Mouse (Mus musculus): ENCODE measurements at regions not wholly inside any gene's neighbourhood (a gene's known extent, or its start where the extent isn't known, plus 50 kb on each side); places are given as distances from the start of the nearest gene placed in this dataset.
A peak's percentile ranks its signal among the peaks of the same experiment; 100 is the strongest.

DNA sequence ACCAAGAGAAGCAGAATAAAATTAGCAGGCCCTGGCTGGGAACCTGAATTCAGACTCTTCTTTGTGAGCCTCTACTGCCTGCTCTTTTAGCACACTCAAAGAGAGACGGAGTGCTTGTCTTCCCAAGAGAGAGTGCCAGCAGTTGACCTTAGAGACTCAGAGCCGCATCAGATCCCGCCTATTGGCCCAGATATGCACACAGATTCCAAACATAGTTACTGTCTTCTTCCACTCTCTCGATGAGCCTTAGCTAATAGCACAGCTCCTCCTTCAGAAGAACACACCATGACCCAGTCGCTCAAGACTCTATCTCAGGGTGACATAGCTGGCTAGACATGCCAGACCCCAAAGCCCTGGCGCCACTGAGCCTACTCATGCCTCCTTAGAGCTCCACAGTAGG is 139.8 kb downstream of the Fgf18 start:
- intact Hi-C loops (cut with DNase I), result no loop called here
- no peak for DNase-seq (ENCODE audit: extremely low spot score in 1 of 2, low spot score in 2 of 2)
- TF ChIP-seq CTCF (IDR thresholded peaks at IDR 0.05), result no peak
- no peak overlapping the region for H3K4me3 ChIP-seq
- H3K27ac ChIP-seq, result no peak overlapping the region

GRCm38 (mm10) chr11:33005183-33005582 is 142.0 kb downstream of the Fgf18 start:
- no peak for DNase-seq (ENCODE audit: extremely low spot score in 1 of 2, low spot score in 2 of 2)
- TF ChIP-seq CTCF (IDR thresholded peaks at IDR 0.05), result no peak
- Histone ChIP-seq H3K27ac (no peak overlapping the region), H3K4me3 (no peak overlapping the region)
- intact Hi-C loops (cut with DNase I), result no loop called here

GRCm38 (mm10) chr11:33004603-33005002 is 142.6 kb downstream of the Fgf18 start:
- intact Hi-C loops (cut with DNase I), result loop anchor here (5.0 kb wide), 1 partner anchor 83 kb away; no protein-coding TSS in a partner anchor
- no peak for DNase-seq (ENCODE audit: extremely low spot score in 1 of 2, low spot score in 2 of 2)
- Histone ChIP-seq H3K27ac (no peak overlapping the region), H3K4me3 (no peak overlapping the region)
- TF ChIP-seq CTCF (IDR thresholded peaks at IDR 0.05), result no peak

DNA sequence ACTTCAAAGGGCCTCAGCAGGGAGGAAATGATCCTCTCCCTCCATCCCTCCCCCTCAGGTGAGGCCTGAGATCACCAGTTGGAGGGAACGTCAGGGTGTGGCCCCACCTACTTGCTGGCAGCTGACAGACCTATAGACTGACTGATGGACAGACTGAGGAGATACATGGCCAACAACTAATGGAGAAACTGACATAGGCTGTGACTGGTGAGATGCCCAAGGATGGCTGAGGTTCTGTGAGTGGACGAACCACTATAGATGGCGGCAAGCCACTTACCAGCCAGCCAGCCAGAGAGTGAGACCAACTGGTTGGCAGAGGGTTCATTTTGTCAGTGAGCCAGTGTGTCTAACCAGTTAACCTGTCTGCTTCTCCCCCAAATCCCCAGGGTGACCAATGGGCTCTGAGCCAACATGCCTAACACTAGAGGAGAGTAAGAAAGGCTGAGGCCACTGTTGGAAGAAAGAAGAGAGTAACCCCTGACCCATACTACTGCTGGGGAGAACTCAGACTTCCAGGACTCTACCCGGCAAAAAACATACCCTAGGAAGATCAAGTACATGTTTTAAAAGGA is 147.4 kb downstream of the Fgf18 start:
- DNase-seq (ENCODE audit: extremely low spot score in 1 of 2, low spot score in 2 of 2), result no peak
- intact Hi-C loops (cut with DNase I), result loop anchor here (5.0 kb wide), 1 partner anchor 88 kb away; no protein-coding TSS in a partner anchor
- no peak for TF ChIP-seq CTCF (IDR thresholded peaks at IDR 0.05)
- H3K27ac ChIP-seq, result no peak overlapping the region
- no peak overlapping the region for H3K4me3 ChIP-seq

DNA sequence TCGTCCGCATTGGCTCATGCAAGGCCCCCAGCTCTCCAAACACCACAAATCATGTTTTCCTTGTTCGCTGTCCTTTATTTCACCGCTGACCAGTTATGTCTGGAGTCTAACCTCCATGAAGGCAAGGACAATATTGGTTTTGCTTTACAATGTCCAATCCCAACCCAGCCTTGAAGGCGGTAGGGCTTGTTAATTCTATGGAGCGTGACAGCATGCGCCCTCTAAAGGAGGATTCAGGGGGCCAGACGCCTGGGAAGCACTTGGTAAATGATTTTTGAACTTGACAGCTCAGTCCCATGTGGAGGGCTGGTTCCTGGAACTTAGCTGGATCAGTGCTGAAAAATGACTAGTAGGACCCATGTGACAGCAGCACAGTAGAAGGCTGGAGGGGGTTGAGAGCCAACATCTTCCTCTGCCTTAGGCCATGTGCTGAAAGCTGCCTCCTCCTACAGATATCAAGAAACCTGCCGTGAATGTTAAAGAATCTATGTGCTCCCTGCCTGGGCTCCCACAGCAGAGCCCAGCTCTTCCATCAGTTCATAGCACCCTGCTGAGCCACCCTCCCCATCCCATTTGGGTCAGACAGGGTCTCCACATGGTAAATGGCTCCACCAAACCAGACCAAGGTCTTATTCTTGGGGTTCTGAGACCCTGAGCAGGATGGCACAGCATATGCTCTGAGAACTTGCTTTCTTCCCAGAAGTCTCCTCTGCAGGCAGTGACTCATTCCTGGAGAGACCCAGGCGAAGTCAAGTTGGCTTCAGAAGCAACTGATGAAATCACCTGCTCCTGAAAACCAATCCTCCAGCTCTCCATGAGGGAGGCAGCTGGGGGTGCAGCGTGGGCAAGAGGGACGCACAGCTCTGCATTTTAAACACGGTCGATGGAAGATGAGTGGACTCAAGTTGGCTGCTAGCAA is 148.3 kb downstream of the Fgf18 start:
- TF ChIP-seq CTCF (IDR thresholded peaks at IDR 0.05), result no peak
- H3K4me3 ChIP-seq, result no peak overlapping the region
- no peak overlapping the region for H3K27ac ChIP-seq
- DNase-seq (ENCODE audit: extremely low spot score in 1 of 2, low spot score in 2 of 2), result peak in 1 of 2 experiments; percentile 60
- intact Hi-C loops (cut with DNase I), result no loop called here

GRCm38 (mm10) chr11:32994391-32994790 is 152.8 kb downstream of the Fgf18 start:
- TF ChIP-seq CTCF (IDR thresholded peaks at IDR 0.05), result no peak
- H3K27ac ChIP-seq, result no peak overlapping the region
- no peak for DNase-seq (ENCODE audit: extremely low spot score in 1 of 2, low spot score in 2 of 2)
- intact Hi-C loops (cut with DNase I), result no loop called here
- no peak overlapping the region for H3K4me3 ChIP-seq

GRCm38 (mm10) chr11:32993439-32993838 is 153.8 kb downstream of the Fgf18 start:
- TF ChIP-seq CTCF (IDR thresholded peaks at IDR 0.05), result no peak
- Histone ChIP-seq H3K27ac (no peak overlapping the region), H3K4me3 (no peak overlapping the region)
- intact Hi-C loops (cut with DNase I), result no loop called here
- no peak for DNase-seq (ENCODE audit: extremely low spot score in 1 of 2, low spot score in 2 of 2)

DNA sequence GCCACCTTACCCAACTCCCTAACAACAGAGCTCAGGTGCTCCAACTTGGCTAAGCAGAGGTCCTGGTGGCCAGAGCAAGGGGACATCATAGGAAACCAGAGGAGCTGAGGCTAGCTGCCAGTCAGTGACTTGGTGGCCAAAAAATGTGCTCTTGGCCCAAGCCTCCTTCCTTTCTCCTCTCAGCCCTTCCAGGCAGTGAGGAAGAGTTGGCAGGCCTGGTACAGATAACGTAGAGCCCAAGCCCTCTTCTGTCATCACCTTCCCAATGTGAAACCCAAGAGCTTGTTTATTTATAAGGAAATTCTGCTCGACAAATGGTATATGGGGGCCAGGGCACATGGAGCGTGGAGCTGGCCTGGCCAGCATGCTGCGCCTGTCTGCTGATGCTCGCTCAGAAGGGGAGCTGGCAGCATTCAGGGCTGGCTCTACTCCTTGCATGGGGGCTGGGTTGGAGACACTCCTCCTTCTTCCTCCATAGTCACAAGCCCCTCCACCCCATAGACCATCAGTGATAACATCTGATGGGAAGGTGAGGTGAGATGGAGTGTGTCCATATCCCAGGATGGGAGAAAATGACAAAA is 156.1 kb downstream of the Fgf18 start:
- intact Hi-C loops (cut with DNase I), result no loop called here
- DNase-seq (ENCODE audit: extremely low spot score in 1 of 2, low spot score in 2 of 2), result no peak
- no peak overlapping the region for H3K4me3 ChIP-seq
- TF ChIP-seq CTCF (IDR thresholded peaks at IDR 0.05), result no peak
- no peak overlapping the region for H3K27ac ChIP-seq

DNA sequence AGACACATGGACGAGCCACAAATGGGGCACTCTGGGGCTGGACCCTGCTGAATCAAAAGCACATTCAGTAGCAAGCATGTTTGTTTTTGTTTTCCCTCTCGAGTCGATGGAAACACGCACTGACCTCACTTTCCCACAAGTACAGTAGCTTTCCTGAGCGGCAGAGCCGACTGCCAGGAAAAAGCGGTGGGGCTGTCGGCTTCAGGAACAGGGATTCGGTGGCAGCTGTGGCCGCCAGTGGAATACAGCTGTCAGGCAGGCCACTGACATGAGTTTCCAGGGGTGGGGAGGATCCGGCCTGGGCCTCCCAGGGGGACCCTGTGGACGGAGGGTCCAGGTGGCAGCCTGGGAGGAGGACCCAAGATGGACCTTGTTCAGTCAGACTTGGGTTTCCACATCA is 157.0 kb downstream of the Fgf18 start:
- DNase-seq (ENCODE audit: extremely low spot score in 1 of 2, low spot score in 2 of 2), result no peak
- no peak overlapping the region for H3K27ac ChIP-seq
- TF ChIP-seq CTCF (IDR thresholded peaks at IDR 0.05), result no peak
- H3K4me3 ChIP-seq, result no peak overlapping the region
- intact Hi-C loops (cut with DNase I), result no loop called here

- intact Hi-C loops (cut with DNase I), result no loop called here
- no peak for TF ChIP-seq CTCF (IDR thresholded peaks at IDR 0.05)
- H3K4me3 ChIP-seq, result no peak overlapping the region
- no peak overlapping the region for H3K27ac ChIP-seq
- DNase-seq (ENCODE audit: extremely low spot score in 1 of 2, low spot score in 2 of 2), result no peak
Observed at GRCm38 (mm10) chr11:32978899-32979298, 154.5 kb upstream of the Smim23 start.

GRCm38 (mm10) chr11:32976572-32976971 is 152.2 kb upstream of the Smim23 start:
- intact Hi-C loops (cut with DNase I), result no loop called here
- TF ChIP-seq CTCF (IDR thresholded peaks at IDR 0.05), result no peak
- no peak for DNase-seq (ENCODE audit: extremely low spot score in 1 of 2, low spot score in 2 of 2)
- Histone ChIP-seq H3K4me3 (no peak overlapping the region), H3K27ac (no peak overlapping the region)

DNA sequence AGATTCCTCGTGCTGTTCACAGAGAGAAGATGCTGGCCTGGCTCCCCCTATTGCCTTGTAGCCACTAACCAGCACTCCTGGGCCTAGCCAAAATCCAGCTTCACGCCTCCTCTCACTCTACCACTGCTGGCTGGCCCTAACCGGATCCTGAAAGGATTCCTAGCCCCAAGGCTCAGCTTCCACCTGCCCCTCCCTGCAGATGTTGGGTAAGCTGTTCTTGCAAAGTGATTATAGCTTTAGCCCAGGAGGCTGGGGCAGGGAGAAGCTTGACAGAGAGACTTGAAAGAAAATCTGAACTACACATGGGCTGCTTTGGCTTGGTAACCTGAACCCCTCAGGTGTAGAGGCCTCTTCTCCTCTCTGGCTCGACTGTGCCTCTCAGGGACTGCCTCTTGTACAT is 149.0 kb upstream of the Smim23 start:
- intact Hi-C loops (cut with DNase I), result no loop called here
- TF ChIP-seq CTCF (IDR thresholded peaks at IDR 0.05), result no peak
- H3K27ac ChIP-seq, result no peak overlapping the region
- DNase-seq (ENCODE audit: extremely low spot score in 1 of 2, low spot score in 2 of 2), result no peak
- no peak overlapping the region for H3K4me3 ChIP-seq

All from left cerebral cortex, adult 2 months (tissue).